Mouse (Mus musculus) yolk sac, embryonic 10.5 days (tissue): Measurements from ENCODE around the gene Map4k5.

ENCODE experiments used
- DNase-seq: peaks from one replicate; pipeline ENCODE4 v3.0.0-alpha.2; 2017; ENCODE audit warnings: low spot score

Map4k5 gene

DNA sequence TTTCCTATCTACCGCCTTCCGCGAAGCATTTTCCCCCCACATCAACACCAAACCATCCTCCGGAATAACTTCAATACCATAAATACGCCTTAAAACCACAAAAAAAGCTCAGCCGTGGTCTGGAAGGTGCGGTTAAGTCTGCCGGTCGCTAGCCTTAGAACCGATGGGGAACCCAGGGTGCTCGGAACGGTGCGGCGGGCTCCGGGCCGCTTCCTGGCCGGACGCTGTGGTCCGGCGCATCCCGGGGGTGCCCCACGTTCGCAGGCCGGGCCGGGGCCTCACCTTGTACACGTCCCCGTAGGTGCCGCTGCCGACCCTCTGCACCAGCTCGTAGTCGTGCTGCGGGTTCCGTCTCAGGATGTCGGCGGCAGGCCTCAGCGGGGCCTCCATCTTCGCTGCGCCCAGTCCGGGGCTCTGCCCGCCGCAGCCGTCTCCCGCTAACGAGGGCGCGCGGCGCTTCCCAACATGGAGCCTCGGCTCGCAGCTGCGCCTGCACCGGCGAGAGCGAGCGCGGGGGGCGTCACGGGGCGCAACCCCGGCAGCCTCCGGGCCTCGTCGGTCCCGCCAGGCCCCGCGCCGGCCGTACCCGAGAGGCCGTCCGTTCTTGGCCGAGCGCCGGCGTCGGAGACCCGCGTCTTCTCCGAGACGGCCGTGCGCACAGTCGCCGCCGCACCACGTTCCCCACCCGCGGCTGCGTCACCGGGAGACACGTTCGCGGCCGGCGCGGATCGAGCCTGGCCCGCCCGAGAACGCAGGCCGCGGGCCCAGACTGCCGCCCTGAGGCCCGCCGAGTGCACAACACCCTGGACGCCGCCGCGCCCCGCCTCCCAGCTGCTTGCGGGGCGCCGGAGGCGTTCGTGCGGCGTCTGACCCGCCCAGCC lies at the start of gene Map4k5, which contains the start of gene Atl1:
Map4k5 (minus strand) TSS at position 830 of the 881 bp plus-strand sequence.
Atl1 (plus strand) TSS at position 244 of the 881 bp plus-strand sequence.
- peak; percentile 87 for DNase-seq

DNA sequence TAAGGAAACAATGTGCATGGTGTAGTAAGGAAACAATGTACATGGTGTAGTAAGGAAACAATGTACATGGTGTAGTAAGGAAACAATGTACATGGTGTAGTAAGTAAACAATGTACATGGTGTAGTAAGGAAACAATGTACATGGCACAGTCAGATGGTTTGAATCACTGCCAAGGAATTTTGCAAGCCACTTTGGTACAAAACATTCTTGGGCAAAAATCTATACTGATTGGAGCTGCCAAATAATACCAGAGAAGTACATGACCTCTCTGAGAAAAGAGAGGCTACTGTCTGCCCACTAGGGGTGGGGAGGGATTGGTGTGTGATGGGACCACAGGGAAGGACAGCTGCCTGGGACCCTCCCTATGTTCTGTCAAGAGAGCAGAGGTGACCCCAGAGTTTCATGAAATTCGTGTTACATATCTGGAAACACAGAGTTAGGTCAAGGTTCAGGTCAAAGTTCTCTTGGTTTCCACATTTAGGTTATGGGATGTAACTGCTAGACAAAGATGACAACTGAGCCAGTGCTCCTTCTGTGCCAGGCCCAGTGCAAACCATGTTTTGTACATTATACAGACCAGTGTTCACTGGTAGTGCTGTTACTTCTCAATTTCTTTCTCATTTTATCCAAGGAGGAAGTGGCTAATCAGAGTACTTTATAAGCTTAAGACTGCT lies 48.8 kb upstream of the Map4k5 start:
- no peak for DNase-seq

DNA sequence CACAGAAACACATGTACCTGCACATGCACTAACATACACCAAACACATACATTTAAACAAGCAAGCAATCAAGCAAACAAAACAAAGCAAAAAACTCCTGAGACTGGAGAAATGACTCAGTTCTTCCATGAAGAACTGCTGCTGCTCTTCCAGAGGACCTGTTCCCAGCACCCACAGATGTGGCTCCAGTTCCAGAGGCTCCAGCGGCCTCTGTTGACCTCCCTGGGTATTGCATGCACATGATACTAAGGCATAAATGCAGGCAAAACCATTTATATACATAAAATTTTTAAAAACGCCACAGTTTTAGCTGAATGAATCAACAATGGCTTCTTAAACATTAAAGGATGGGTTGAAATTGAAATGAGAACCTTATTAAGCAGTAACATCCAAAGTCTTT lies 46.3 kb upstream of the Map4k5 start:
- DNase-seq = no peak

DNA sequence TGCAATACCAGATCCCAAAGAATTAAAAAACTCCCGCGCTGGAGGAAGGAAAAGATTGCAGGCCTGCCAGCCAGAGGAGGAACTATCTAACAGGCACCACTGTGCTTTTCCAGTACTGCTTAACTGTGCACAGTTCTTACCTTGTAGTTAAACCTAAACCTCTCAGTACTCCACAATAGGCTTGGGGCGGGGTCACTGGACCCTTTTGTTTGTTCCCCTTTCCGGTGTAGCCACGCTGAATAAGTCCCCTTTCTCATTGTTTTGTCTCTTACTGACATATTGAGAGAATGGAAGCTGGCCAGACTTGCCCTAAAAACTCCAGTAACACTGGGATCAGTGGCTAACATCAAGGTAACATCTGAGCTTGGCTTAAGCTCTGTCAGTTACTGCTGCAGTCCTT lies 44.7 kb upstream of the Map4k5 start:
- no peak for DNase-seq

DNA sequence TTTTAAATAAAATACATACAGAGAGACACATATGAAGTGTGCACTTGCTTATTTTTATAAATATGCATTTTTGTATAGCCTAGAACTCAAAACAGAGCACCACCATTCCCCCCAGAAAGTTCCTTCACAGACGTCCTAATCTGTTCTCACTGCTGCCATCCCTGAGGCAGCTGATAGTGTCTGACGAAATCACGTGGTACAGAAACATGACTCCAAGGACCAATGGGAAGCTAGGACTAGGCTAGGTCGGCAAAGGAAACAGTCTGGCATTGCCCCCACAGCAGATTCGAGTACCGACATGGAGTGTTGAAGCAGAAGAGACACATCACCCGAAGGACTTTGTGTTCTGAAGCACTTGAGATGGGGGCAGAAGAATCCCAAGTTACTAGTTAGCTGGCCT lies 33.7 kb upstream of the Map4k5 start:
- no peak for DNase-seq

DNA sequence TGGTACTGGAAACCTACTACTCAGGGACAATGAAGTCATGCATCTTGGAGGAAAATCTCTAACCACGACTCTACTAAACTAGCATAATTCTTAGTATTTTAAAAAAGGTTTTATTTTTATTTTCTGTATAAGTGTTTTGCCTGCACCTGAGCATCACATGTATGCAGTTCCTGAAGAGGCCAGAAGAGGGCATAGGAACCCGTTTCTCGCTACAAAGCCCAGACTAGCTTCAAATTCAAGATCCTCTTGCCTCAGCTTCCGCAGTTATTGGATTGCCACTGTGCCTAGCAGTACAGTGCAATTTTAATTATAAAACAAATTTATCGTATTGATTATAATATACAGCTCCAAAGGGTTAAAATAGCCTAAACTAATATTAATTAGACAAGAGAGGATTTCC lies 31.0 kb upstream of the Map4k5 start:
- DNase-seq = peak; percentile 15

DNA sequence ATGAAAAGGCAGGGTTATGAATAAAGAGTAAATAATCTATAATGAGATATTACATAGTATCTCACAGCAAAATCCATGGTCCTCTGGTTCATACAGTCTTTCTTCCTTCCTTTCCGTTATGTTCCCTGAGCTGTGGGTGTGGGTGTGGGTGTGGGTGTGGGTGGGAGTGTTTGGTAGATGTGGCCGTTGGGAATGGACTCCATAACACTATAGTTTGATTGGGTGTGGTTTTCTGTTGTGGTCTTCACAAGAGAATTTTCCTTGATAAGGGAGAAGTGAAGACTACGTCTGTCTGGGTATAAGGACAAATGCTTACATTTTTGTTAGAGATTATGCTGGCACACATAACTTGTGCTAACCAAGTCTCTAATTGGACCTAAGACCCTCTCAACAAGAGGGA lies 30.6 kb upstream of the Map4k5 start:
- no peak for DNase-seq

DNA sequence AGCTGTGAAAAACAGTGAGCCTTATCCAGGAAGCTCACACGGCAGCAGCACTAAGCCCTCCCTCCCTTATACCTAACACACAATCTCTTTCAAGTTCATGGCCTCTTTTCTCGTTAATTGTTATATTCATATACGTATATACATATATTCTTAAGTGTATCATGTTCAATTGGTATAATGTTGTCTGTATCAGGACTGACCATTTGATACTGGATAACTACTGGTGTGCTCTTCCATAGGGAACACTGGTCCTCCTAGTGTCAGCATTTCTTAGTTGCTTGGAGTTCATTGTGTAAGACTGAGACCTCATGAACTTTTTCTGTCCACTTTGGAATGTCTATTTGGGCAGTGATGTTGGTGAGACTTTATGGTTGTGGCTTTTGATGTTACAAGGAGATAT lies 30.1 kb upstream of the Map4k5 start:
- DNase-seq = no peak

DNA sequence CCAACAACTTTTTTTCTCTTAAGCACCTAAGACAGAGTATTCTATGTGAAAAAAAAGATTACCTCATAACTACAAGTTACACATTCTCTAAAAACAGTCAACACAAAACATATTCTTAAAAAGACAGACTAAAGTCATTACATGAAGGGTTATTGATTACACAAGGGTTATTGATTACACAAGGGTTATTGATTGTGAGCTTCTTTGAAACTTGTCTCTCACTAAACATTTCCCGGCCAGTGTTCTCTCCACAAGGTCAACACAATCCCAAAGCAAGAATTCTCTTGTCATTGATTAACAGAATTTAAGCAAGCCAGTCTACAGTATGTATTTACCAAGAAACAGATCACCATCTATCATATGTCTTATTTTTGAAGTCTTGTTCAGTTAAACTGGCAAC lies 29.1 kb upstream of the Map4k5 start:
- DNase-seq = peak; percentile 10

DNA sequence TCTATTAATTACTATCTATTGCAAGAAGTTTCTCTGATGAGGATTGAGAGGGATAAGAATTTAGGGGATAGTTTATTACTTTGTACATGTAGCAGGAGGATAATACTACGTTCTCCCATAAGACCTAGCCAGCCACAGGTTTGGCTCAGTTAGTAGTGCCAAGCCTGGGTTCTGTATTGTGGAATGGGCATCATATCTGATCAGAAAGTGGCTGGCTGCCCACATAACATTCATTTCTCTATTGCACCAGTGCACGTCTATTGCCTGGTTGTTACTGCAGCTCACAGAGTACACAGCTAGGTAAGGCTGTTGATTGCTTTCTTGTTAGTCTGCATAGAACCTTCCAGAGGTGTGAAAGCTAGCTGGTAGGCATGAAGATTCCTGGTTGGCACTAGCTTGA lies 24.9 kb upstream of the Map4k5 start:
- DNase-seq = no peak

DNA sequence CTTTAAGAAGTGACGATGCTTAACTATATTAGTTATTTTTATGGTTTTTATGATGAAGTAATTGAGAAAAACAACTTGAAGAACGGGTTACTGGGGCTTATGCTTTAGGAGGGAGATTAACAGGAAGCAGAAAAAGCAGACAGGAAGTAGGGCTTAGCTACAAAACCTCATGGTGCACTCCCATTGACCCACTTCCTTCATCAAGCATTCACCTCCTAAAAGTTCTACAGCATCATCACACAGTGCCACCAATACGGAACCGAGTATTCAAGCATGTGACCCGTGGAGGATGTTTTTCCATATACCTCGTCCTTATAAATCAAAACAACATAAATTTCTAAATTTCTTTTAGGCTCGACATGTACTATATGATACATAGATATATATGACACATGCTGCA lies 19.7 kb upstream of the Map4k5 start:
- DNase-seq = no peak

DNA sequence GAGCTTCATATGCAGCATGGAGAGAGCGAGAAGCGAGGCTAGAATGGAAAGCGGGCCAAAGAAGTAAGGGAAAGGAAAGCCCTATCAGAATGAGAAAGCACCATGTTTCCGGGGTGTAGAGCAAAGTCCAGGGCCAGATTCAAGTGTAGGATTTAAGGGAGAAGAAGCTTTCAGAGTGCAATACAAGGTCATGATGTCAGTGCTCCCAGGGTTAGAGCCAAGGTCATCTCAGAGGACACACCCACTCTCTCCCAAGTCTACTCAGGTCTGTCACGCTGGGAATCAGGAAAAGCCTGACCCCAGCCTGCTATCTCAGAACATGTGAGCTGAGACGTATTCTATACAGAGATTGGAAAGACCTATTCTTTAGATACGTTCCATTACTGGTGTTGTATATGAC lies 18.9 kb upstream of the Map4k5 start:
- no peak for DNase-seq

DNA sequence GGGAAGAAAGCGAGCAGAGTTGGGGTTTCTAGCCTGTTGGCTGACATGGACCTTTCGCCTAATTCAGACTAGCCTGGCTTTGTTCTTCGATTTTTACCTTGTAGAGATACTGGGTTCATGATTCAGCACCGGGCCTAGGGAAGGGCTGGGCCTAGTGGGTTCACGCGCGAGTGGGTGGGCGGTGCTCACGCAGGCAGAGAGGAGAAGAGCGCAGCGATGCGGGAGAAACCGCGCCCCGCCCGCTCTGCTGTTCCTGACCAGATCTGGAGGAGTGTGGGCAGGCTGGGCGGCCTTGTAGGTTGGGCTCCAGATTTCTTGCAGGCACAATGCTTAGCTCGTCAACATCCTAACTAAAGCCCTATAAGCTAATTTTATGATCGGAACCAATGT lies 15.5 kb upstream of the Map4k5 start:
- DNase-seq = no peak

DNA sequence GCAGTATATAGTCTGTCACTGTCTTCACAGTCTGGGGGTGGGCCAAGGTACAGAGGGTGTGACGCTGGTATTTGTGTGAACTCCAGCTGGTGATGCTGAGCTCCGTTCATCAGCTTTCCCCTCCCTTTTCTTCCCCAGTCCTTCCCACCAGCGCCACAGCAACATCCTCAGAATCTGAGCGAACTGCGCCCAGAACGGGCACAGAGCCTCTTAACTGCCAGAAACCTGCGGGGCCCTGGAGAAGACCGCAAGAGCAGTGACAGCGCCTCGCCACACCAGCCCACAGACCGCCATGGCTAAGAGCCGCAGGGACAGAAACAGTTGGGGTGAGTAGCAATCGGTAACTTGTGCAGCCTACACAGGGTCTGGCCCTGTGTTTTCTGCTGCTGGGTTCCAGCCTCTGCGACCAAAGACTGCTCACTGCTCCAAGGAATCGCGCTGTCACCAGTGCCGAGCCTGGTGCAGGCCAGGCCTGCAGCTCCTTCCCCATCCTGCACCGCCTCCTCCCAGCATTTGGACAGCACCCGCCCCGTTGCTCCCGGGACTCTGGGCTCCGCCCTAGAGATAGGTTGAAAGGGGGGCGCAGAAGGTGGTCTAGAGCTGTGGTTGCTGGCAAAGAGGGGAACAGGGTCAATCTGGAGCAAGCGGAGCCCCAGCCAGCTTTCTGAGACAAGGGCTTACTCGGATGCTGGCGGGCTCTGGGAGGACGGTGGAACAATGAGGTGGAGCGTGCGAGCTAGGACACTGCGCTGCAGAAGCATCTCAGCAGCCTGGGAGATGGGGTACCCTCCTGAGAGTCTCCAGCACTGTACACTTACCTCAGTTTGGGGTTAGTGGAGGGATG lies 14.9 kb upstream of the Map4k5 start:
- DNase-seq = peak; percentile 32

DNA sequence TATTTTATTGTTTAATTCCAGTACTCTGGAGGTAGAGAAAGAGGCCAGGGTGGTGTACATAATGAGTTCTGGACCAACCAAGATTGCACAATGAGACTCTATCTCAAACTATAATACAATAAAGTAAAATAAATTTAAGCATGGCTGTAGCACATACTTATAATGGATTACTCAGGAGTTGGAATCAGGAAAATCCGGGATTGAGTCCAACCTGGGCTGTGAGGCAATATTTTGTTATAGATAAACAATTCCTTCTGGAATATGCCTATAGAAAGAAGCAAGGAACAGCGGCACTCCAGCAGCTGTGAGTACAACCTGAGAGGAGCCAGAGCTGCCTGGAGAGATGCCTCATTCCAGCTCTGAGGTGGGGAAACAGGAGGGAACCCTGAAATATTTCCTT lies 12.0 kb upstream of the Map4k5 start:
- no peak for DNase-seq

DNA sequence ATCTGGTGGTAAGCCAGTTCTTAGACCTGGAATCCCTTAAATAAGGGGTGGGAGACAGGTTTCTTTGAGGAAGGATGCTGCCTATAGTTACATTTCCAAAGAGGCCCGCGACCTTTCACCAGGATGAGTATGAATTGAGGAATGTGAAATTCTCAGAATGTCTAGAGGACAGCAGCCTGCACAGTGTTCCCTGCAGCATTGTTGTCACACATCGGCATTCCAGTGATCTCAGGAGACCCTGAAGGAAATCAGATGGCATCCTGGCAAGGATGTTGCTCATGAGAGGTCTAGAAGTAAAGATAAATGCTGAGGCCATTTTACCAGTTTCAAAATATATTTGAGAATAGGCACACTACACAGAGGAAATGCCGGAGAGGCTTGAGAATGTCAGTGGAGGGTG lies 5.1 kb upstream of the Map4k5 start:
- DNase-seq = no peak

DNA sequence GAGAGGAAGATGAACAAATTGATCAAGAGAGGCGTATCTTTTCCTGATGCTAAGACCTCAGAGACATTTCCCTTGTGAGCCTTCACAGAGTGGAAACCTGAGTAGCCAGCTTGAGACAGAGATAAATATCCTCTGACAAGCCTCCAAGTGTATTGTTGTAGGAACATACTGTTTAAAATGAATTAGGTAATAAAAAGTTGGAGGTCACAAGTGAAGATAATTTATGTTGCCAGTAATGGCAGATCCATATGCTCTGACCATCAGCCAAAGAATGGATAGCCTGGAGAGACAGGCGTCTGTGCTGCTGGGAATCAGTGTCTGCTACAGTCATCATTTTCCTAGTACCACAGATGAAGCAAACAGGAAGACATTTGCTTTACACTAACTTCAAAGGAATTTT lies 2.0 kb upstream of the Map4k5 start:
- no peak for DNase-seq

DNA sequence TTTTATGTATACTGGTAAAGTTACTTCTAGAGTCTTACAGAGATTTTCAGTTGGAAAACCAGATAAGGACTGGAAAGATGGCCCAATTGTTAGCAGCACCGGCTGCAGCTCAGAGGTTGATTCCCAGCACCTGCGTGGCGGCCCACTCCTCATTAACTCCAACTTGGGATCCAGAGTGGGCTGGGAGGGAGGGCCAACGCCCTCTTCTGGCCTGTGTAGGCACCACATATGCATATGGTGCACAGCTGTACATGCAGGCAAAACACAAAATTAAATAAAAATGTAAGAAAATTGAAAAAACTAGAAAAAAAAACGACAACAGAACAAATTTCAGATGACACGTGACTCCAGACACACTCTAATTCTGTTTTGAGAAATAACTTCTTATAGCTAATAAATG lies 927 bp upstream of the Map4k5 start:
- DNase-seq = no peak

DNA sequence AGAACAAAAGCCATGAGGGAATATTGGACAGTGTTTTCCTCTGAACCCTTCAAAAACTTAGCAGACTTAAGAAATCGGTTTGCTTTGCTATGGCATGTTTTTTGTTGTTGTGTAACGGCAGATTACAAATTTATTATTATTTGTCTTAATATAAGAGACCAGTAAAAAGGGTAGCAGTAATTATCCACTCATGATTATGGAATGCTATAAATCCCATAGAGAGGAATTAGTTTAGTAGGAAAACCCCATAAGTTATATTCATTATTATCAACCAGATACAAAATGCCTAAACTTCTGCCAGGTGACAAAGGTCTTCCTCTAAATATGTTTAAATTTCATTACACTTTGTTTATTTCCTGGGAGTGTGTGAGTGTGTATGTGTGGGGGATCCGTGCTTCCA lies 1.3 kb downstream of the Map4k5 start:
- DNase-seq = no peak

DNA sequence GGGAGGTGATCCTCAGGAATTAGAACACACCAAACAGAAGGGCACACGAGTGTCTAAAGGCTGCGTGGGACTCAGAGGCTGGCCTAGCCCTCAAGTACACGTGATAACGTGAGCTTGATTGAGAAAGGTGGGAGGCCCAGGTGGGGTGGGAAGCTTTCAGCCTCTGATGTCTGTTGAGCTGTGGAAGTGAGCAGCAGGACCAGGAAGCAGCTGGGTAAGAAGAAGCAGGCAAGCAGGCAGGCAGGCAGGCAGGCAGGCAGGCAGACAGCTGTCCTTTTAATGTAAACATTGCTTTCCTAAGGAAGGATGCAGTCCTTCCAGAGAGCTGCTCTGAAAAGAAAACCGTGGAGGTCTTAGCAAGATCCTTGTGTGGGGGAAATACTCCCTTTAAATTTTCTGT lies 2.5 kb downstream of the Map4k5 start:
- DNase-seq = peak; percentile 43

DNA sequence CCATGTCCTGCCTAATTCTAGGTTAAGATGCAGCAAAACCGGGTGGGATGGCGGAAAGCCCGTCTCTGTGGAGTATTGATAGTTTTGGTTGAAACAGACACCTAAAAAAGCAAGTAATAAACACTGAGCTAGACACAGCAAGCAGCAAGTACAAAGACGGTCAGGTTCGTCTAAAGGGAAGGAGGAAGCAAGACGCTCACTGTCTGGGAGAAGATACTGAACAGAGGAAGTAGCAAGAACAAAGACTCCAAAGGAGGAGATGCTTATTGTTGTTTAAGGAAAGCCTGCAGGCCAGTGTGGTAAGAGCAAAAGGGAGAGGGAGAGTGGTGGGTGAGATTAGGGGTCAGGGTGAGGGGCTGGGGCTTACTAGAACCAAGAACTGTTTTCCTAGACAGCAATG lies 2.9 kb downstream of the Map4k5 start:
- DNase-seq = no peak

DNA sequence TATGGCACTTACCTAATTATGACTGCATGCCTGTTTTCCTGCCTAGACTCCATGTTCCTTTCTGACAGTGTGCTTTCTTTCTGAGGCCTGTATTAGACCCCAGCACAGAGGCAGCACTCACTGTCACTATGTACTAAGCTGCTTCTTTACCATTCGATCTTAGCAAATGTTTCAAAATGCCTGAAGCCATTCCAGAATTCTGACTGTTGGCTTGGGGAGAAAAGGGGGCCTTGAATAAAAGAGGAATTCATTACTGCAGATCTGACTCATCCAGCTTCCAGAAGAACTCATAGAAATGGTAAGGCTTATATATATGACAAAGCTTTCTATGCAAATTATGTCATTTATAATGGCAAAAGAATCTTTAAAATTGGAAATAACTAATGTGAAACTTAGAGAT lies 4.7 kb downstream of the Map4k5 start:
- DNase-seq = no peak

DNA sequence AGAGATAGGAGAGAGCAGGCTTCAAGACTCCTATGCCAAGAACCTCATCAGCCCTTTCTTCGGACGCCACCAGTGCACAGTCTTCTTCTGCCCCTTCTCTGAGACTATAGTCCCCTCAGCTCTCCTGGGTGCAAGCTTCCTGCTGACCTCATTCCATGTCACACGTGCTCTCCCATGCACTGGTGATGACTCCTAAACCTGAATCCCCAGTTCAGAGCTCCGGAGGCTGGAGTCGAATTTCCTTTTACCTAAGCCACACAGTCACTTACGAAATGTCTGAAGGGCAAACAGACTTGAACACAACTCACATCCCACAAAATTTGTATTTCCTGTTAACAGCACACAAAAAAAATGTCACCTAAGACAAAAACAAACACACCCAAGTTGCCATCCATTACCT lies 5.2 kb downstream of the Map4k5 start:
- no peak for DNase-seq
